Mouse (Mus musculus): ENCODE results near the gene AU021092. TPM values are rescaled to one million over a fixed set of nuclear protein-coding genes. Genes with fewer than 3 reads are reported as not detected.

The AU021092 gene
- polyA plus RNA-seq, 1 experiment from 2014 or later: 2.4 TPM

GRCm38 (mm10) chr16:5217341-5218133 is 4.6 kb downstream of the AU021092 start:
- DNase-seq (no peak), ATAC-seq (no peak)
- TF ChIP-seq CTCF (IDR thresholded peaks at IDR 0.05; ENCODE audit: low read depth) (no peak), EP300 (IDR thresholded peaks at IDR 0.05; ENCODE audit: low read depth) (no peak)
- no peaks in the 10 kb centered on the region for H3K9me3 ChIP-seq (ENCODE audit: low read length)
- H3K27me3 ChIP-seq (ENCODE audit: insufficient read depth, low read length): no peaks in the 10 kb centered on the region
- H3K4me3 ChIP-seq (ENCODE audit: low read depth, low read length): no peak overlapping the region
- no peak overlapping the region for H3K9ac ChIP-seq (replicated peaks)
- H3K27ac ChIP-seq (ENCODE audit: low read depth): no peak overlapping the region
- no peaks in the 10 kb centered on the region for H3K4me1 ChIP-seq (ENCODE audit: insufficient read depth)
- no peak overlapping the region for H3K4me2 ChIP-seq (ENCODE audit: low read depth, low read length)
- no peaks in the 10 kb centered on the region for H3K36me3 ChIP-seq (replicated peaks; ENCODE audit: insufficient read depth, low read length)
- 66% methylated on average over 5 of the region's 5 CpGs for WGBS (ENCODE audit: insufficient replicate concordance)

GRCm38 (mm10) chr16:5216686-5217085 is 5.4 kb downstream of the AU021092 start:
- Histone ChIP-seq H3K9ac (replicated peaks) (no peak overlapping the region), H3K4me3 (ENCODE audit: low read depth, low read length) (no peak overlapping the region), H3K27ac (ENCODE audit: low read depth) (no peak overlapping the region), H3K36me3 (replicated peaks; ENCODE audit: insufficient read depth, low read length) (no peaks in the 10 kb centered on the region), H3K4me1 (ENCODE audit: insufficient read depth) (no peaks in the 10 kb centered on the region), H3K9me3 (ENCODE audit: low read length) (no peaks in the 10 kb centered on the region), H3K4me2 (ENCODE audit: low read depth, low read length) (no peak overlapping the region), H3K27me3 (ENCODE audit: insufficient read depth, low read length) (no peaks in the 10 kb centered on the region)
- ATAC-seq: no peak
- 54% methylated on average over 6 of the region's 6 CpGs for WGBS (ENCODE audit: insufficient replicate concordance)
- no peak for DNase-seq
- no peak for TF ChIP-seq EP300 (IDR thresholded peaks at IDR 0.05; ENCODE audit: low read depth)
- no peak for TF ChIP-seq CTCF (IDR thresholded peaks at IDR 0.05; ENCODE audit: low read depth)

GRCm38 (mm10) chr16:5214126-5214525 is 8.0 kb downstream of the AU021092 start:
- Histone ChIP-seq H3K27ac (ENCODE audit: low read depth) (no peak overlapping the region), H3K4me2 (ENCODE audit: low read depth, low read length) (no peak overlapping the region), H3K27me3 (ENCODE audit: insufficient read depth, low read length) (no peaks in the 10 kb centered on the region), H3K4me1 (ENCODE audit: insufficient read depth) (no peaks in the 10 kb centered on the region), H3K9me3 (ENCODE audit: low read length) (no peaks in the 10 kb centered on the region), H3K4me3 (ENCODE audit: low read depth, low read length) (no peak overlapping the region), H3K36me3 (replicated peaks; ENCODE audit: insufficient read depth, low read length) (no peaks in the 10 kb centered on the region), H3K9ac (replicated peaks) (no peak overlapping the region)
- DNase-seq (no peak), ATAC-seq (no peak)
- 90% methylated on average over 2 of the region's 2 CpGs for WGBS (ENCODE audit: insufficient replicate concordance)
- TF ChIP-seq EP300 (IDR thresholded peaks at IDR 0.05; ENCODE audit: low read depth) (no peak), CTCF (IDR thresholded peaks at IDR 0.05; ENCODE audit: low read depth) (no peak)

- no peaks in the 10 kb centered on the region for H3K36me3 ChIP-seq (replicated peaks; ENCODE audit: insufficient read depth, low read length)
- H3K9me3 ChIP-seq (ENCODE audit: low read length): no peaks in the 10 kb centered on the region
- no peak overlapping the region for H3K27ac ChIP-seq (ENCODE audit: low read depth)
- no peak overlapping the region for H3K4me2 ChIP-seq (ENCODE audit: low read depth, low read length)
- DNase-seq (no peak), ATAC-seq (no peak)
- no peak overlapping the region for H3K4me3 ChIP-seq (ENCODE audit: low read depth, low read length)
- TF ChIP-seq EP300 (IDR thresholded peaks at IDR 0.05; ENCODE audit: low read depth) (no peak), CTCF (IDR thresholded peaks at IDR 0.05; ENCODE audit: low read depth) (no peak)
- 77% methylated on average over 3 of the region's 3 CpGs for WGBS (ENCODE audit: insufficient replicate concordance)
- H3K4me1 ChIP-seq (ENCODE audit: insufficient read depth): no peaks in the 10 kb centered on the region
- no peaks in the 10 kb centered on the region for H3K27me3 ChIP-seq (ENCODE audit: insufficient read depth, low read length)
- H3K9ac ChIP-seq (replicated peaks): no peak overlapping the region
Measured at GRCm38 (mm10) chr16:5212150-5212549, 9.9 kb downstream of the AU021092 start.

- no peak overlapping the region for H3K27ac ChIP-seq (ENCODE audit: low read depth)
- DNase-seq: no peak
- H3K4me2 ChIP-seq (ENCODE audit: low read depth, low read length): no peak overlapping the region
- 29% methylated on average over 2 of the region's 2 CpGs for WGBS (ENCODE audit: insufficient replicate concordance)
- no peak overlapping the region for H3K9ac ChIP-seq (replicated peaks)
- H3K4me3 ChIP-seq (ENCODE audit: low read depth, low read length): no peak overlapping the region
- no peaks in the 10 kb centered on the region for H3K27me3 ChIP-seq (ENCODE audit: insufficient read depth, low read length)
- no peaks in the 10 kb centered on the region for H3K9me3 ChIP-seq (ENCODE audit: low read length)
- TF ChIP-seq CTCF (IDR thresholded peaks at IDR 0.05; ENCODE audit: low read depth): no peak
- TF ChIP-seq EP300 (IDR thresholded peaks at IDR 0.05; ENCODE audit: low read depth): no peak
- ATAC-seq: no peak
- no peaks in the 10 kb centered on the region for H3K36me3 ChIP-seq (replicated peaks; ENCODE audit: insufficient read depth, low read length)
- no peaks in the 10 kb centered on the region for H3K4me1 ChIP-seq (ENCODE audit: insufficient read depth)
Measured at GRCm38 (mm10) chr16:5210365-5210764, 11.7 kb downstream of the AU021092 start.

GRCm38 (mm10) chr16:5206051-5206450 is 16.0 kb downstream of the AU021092 start:
- H3K4me3 ChIP-seq (ENCODE audit: low read depth, low read length): no peak overlapping the region
- DNase-seq: no peak
- H3K27me3 ChIP-seq (ENCODE audit: insufficient read depth, low read length): no peaks in the 10 kb centered on the region
- no peak overlapping the region for H3K27ac ChIP-seq (ENCODE audit: low read depth)
- H3K4me2 ChIP-seq (ENCODE audit: low read depth, low read length): no peak overlapping the region
- H3K9ac ChIP-seq (replicated peaks): no peak overlapping the region
- H3K9me3 ChIP-seq (ENCODE audit: low read length): no peaks in the 10 kb centered on the region
- 59% methylated on average over 5 of the region's 5 CpGs for WGBS (ENCODE audit: insufficient replicate concordance)
- ATAC-seq: no peak
- H3K4me1 ChIP-seq (ENCODE audit: insufficient read depth): peaks cover 9% of the 10 kb centered on the region
- H3K36me3 ChIP-seq (replicated peaks; ENCODE audit: insufficient read depth, low read length): no peaks in the 10 kb centered on the region
- TF ChIP-seq CTCF (IDR thresholded peaks at IDR 0.05; ENCODE audit: low read depth): no peak
- TF ChIP-seq EP300 (IDR thresholded peaks at IDR 0.05; ENCODE audit: low read depth): no peak

All from liver, postnatal 0 days (tissue).